Mouse (Mus musculus) lung, postnatal 10 days (tissue): ENCODE data around the gene Pbdc1.
"Not testable (repeated sequence)": the region's sequence is repeated elsewhere in the genome, so short reads cannot be mapped to it uniquely, and the experiment has no call there.

Source experiments
- DNase-seq: peaks from one replicate; pipeline ENCODE4 v3.0.0; 2021

The Pbdc1 gene

DNA sequence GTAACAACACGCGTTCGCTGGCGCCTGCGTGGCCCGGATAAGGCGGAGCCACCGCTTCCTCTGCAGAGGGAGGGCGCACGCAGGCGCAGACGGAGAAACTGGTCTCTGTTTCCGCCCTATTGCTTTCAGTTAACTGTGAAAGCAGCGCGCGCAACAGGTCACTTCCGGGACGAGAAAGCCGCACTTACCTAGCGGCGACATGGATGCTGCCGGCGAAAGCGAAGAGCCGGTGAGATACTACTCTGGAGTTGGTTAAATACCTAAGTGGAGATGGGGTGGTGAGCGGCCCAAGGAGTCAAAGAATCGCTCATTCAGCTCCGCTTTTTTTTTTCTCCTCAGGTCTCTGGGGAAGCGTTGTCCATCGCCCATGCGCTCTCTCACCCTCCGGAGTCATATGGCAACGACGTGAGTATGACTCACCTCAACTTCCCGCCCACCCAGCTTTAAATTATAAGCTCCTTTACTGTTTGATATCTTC, at the start of gene Pbdc1:
Pbdc1 (plus strand) TSS at position 142 of the 478 bp plus-strand sequence.
- peak; percentile 92 for DNase-seq

DNA sequence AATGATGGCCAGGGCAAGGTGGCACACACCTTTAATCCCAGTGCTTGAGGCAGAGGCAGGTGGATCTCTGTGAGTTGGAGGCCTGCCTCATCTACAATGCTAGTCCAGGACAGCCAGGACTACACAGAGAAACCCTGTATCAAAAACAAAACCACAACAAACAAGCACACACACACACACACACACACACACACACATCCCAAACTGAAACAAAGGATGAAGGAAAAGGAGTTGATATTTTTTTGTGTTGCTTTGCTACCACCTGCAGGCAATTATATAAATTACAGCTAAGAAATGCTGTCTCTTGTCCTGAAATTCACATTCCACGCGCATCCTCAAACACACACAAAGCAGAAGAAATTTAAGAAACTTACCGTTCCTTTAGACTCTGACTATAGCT, 41.9 kb upstream of the Pbdc1 start:
- peak; percentile 1 for DNase-seq

DNA sequence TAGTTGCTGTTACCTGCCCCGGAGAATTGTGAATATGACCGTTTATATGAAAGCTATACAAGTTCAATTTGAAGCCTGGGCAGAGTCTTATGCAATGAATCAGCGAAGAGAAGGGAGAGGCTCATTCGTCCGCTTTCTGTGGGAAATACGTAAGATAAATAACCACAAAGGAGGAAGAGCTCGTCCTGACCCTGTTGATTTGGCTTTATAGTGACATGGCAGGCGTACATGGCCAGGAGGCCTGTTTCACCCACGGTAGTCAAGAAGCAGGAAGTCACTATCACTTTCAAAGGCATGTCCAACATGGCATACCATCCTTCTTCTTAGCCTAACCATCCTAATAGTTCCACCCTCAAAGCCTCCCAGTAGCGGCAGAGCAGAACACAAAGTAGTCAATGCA, 15.3 kb upstream of the Pbdc1 start:
- DNase-seq: no peak

DNA sequence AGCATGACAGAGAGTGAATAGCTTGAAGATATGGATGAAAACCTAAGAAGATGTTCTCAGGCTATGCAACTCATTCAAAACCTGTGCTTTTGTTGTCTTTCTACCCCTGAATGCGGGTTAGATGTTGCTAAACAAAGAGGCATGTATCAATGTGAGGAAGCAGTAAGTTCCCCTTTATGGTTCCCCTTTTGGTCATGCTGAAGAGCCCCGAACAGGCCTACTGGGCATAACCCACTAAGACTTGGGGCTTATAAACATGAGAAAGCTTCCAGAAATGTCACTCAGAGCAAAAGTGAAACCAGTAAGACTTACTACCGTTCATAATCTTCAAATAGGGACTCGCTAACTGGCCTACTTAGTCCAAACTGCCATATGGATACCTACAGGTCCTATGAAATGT, 14.8 kb upstream of the Pbdc1 start:
- no peak for DNase-seq

DNA sequence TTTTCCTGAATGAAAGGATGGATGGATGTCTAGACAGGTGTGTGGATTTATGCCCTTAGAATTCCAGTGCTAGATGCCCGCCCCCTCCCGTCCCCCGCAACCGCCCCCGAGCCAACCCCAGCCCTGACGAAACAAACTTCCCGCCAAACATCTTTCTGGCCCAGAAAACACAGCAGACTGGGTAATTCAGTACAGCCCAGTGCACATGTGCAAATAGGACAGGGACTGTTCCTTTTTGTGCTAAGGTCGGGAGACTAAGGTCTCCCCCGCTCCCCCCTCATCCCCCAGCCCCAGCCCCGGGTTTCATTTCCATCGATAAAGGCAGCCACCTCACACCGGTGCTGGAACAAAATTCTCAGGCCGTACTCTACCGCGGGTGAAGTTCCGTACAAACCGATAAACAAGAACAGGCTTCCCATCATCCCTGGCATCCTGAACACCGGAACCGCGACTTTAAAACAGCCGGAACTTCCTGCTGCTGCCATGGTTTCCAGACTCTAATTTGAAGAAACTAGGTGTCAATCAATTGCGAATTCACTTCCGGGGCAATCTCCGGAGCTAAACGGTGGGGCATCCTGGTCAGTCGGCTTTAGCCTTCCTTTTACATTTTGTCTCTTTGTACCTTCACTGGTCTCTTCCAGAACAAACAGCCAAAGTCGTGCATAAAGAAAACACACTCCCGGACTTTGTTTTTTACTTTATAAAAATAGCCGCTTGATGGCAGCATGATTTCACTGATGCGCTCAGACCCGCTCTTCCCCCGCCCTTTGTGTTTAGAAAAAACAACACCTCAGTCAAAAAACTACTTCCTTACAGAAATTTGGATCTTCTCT, 9.7 kb upstream of the Pbdc1 start:
- DNase-seq: peak; percentile 81

DNA sequence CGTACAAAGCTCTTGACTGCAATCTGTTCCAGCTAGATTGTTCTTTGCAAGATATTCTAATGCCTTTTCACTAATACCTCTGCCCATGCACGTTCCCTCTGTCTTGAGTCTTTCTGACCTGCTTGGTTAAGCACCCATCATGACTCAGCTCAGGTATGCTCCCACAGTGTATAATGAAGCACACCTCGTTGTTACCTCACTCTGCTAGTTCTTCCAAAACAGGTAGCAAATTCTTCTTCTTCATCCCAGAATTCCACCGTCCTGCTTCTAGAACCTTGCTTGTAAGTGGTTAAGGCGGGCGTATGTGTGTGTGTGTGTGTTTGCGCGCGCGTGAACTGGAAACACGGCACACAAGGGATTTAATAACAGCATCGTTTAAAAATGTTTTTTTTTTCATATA, 405 bp upstream of the Pbdc1 start:
- DNase-seq: no peak

DNA sequence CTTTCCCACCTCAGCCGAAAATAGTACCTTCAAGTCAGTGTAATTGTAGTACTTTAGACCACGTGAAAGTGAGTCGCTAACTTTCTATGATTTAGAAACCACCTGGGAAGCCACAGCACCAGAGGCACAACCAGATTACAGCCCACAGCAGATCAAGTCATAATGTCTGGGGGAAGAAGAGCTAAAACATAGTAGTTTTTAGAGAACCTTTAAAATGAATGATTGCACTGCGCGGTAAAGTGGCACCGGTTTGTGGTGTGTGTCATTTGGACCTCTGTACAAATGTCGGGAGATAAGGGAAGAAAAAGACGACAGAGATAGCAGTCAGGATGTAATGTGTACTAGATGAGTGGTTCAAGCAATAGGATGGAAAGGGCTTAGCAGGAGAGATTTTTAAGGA, 540 bp downstream of the Pbdc1 start:
- DNase-seq: no peak

DNA sequence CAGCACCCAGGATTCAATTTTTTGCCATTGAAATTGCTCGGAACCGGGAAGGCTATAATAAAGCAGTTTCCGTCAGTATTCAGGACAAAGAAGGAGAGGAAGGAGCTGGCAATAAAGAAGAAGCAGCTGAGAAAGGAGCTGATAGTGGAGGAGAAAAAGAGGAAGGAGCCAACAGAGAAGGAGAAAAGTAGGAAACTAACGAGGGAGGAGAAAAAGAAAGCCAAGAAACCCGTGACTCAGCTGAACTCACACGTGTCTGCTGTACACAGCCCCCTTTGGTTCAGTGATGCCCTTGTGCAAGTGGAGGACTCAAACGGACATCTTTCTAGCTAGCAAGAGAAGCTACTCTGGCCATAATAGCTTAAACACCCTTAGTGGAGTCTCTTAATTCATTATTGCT, 3.5 kb downstream of the Pbdc1 start:
- not testable (repeated sequence) for DNase-seq

DNA sequence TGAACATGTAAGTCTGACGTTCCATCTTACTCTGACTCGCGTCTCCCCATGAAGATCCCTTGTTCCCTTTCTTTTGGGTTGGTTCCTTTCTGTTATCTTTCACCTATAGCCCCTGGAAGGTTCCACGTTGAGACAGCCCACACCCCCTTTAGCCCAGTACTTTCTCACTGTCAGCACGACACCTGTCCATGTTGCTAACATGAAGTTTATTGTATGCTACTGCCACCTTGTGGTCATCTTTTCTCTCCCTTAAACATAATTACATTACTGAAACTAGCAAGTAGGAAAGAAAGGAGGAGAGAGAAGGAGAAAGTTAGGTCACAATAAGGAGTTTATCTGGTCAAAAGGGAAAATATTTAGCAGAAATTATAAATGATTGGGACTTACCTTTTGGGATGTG, 24.6 kb downstream of the Pbdc1 start:
- peak; percentile 14 for DNase-seq

DNA sequence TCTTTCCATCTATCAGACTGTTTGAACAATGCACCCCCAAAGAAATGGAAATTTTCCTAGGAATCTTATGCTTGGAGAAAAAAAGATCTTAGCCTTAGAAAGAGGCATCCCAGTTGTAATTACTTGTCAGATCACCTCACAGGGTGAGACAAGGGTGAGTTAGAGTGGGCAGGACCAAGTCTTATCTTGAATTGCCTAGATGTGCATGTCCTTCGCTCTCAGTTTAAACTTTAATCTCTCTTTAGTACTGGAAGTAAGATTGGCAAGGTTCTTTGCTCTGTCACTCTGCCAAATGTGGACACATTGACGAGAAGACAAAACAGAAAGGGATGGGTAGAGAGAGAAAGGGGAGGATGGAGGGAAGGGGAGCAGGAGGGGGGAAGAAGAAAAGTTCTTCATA, 35.4 kb downstream of the Pbdc1 start:
- no peak for DNase-seq

DNA sequence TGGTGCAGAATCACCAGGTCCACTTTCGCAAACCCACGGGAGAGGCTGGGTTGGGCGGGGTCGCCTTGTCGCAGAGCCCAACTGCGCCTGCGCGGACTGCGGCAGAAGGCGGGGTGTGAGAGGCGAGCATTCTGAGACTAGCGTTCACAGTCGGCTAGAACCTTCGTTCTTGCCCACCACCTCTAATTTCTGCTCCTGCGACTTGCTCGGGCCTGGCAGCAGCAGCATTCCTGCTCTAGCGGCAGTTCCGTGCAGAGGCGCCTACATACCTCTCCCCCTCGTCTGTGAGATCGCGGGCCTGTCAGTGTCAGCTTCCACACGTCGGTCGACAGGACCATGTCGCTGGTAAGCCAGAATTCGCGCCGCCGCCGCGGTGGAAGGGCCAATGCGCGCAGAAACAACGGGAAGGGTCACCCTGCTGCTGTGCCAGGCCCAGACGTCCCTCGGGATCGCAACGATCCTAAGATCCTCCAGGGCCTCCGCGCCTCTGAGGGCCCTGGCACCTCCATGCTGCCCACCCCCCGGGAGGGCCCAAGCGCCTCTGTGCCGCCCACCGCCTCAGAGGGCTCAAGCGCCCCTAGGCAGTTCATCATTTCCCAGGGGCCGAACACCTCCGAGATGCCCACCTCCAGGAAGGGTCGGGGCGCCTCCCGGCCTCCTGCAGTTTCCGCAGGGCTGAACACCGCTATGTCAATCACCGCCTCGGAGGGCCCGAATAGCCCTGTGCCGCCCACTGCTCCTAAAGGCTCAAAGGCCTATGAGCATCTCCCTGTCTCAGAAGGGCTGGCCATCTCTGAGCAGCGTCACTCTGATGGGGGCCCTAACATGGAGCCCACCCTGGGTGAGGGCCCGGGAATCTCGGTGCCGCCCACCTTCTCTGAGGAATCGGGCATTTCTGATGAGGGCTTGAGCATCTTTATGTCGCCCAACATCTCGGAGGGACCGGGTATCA, 41.0 kb downstream of the Pbdc1 start, which contains the start of gene Magee1:
Magee1 (plus strand) TSS at position 104 of the 952 bp plus-strand sequence.
- peak; percentile 75 for DNase-seq

DNA sequence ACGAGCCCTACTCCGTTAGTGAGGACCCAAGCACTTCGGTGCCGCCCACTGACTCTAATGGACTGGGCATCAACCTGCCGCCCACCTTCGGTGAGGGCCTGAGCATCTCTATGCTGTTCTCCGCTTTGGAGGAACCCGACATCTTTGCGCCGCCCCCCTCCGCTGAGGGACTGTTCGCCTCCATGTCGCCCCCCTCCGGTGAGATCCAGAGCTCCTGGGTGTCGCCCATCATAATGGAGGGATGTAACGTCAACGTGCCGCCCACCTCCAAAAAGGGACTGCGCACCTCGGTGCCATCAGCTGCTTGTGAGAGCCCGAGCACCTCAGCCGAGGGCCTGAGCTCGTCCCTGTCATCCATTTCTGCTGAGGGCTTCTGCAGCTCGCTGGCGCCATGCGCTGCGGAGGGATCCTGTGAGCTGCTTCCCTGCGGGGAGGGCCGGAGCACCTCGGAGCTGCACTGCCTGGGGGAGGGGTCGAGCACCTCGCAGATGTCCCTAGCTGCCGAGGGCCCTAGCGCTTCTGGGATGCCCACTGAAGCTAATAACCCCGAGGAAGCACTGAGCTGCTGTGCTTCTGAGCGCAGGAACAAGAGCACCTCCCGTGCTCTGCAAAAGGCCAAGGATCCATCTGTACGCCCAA, 41.8 kb downstream of the Pbdc1 start:
- DNase-seq: peak; percentile 81

DNA sequence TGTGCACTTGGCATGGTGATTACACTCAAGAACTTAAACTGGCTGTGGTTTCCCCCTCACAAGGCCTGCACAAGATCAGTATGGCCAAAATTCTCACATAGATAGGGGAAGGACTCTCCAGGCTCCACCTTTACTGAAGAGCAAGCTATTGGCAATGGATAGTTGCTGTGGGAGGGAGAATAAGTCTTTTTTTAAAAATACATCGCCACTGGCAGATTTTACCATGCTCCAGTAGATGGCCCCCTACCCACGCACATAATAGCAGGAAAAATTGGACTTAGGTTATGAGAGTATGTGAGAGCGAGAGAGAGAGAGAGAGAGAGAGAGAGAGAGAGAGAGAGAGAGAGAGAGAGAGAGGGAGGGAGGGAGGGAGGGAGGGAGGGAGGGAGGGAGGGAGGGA, 45.3 kb downstream of the Pbdc1 start:
- DNase-seq: peak; percentile 8

DNA sequence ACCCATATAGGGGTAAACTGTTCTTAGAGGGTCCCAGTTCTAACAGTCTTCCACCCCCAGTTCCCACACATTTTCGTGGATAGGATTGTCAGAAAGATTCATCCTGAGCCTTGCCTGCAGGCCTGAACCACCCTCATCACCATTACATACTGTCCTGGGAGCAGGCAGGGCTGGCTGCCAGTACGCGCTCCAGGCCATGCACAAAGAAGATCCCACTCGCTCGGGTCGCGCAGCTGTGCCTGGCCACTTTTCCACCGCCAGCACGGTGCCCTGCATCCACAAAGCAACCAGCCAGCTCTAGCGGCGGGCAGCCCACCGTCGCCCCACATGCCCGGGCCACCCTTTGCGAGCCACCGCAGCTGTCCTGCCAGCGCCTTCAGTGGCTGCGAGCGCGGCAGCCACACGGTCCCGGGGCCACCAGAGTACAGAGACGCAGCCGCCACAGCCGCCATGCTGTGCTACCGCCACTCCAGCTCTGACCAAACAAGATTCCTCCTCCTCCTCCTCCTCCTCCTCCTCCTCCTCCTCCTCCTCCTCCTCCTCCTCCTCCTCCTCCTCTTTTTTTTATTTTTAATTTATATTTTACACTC, 72.4 kb downstream of the Pbdc1 start:
- DNase-seq: no peak

DNA sequence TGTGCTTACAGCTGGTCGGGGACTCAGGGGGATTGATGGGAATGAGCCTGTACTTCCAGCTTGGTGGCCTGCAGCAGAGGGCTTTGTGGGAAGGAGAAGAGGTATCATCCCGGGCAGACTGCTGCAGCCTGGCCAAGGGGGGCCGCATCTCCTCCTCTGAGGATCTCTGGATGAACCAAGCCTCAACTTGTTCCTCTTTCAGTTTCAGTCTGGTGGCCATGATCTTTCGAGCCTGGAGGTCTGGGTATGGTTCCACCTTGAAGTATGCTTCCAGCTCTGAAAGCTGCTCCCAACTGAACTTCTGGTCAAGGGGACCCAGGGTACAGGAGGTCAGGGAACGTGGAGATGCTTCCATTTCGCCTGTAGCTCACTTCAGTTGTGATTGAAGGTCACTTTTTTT, 85.5 kb downstream of the Pbdc1 start:
- DNase-seq: not testable (repeated sequence)
